ENCODE assay signal across 25 mouse cellular contexts in the genomic region with DNA sequence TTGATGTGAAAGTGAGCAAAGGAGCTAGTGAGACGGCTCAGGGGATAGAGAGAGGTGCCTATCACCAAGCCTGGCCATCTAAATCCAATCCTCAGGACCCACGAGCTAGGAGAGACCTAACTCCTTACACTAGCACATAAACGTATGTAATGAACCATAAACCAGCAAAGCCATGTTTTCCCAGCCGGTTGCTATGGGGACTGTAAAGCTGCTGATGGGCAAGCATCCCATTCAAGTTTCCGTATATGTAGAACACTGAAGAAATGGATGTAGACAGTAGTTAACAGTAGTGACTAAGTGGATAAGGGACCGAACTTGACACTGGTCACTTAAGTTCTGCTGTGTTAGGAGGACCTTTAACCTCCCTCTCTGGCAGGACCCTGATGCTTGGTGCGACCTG. TPM values are rescaled to one million over a fixed set of nuclear protein-coding genes. Genes with fewer than 3 reads are reported as not detected.
DNase-seq lines count a peak whose midpoint lies in the region; ATAC-seq and TF ChIP-seq lines count a peak whose summit lies in the region.
"Had no signal": no experiment of that assay in that cellular context is flagged by ENCODE, and none has a peak within 500 bp of the region (broad histone marks: within the 10 kb centered on the region; RNA-seq: fewer than 3 reads in every experiment).

No protein-coding gene starts in this region.

- no peak for ATAC-seq in CD4-positive, CD25-positive, alpha-beta regulatory T cell, adult 4 months
- ATAC-seq: forebrain, embryonic 16.5 days; hindbrain, embryonic 16.5 days had no signal

- H3K36me3 ChIP-seq in ES-E14 (ENCODE audit: control insufficient read depth, insufficient read depth, low read length, poor library complexity, severe bottlenecking) = peaks cover 91% of the 10 kb centered on the region

- no peak overlapping the region for H3K9ac ChIP-seq in ES-E14 (ENCODE audit: insufficient read depth, low read depth, low read length, poor library complexity, severe bottlenecking)
- H3K9ac ChIP-seq: embryonic facial prominence, embryonic 12.5 days; forebrain, embryonic 12.5 days; heart, embryonic 12.5 days; hindbrain, embryonic 12.5 days had no signal

- H3K27ac ChIP-seq in ES-E14 (ENCODE audit: insufficient read depth, low read depth, low read length, poor library complexity, severe bottlenecking) = peak overlapping the region; percentile 87
- H3K27ac ChIP-seq: embryonic facial prominence, embryonic 12.5 days; forebrain, embryonic 12.5 days; hindbrain, embryonic 12.5 days had no signal

- in situ Hi-C loops in ES-E14 (cut with MboI; ENCODE audit: low sequenced_read_pairs in 2 of 2, unreplicated experiment in 2 of 2) = no loop called here

- peak; percentile 46 to 56 for DNase-seq in left cerebral cortex, postnatal 14 days (ENCODE audit: low spot score in 2 of 2)
- DNase-seq in left cerebral cortex, postnatal 4 days = no peak
- peak; percentile 63 to 72 for DNase-seq in right cerebral cortex, postnatal 10 days (ENCODE audit: low spot score in 2 of 2)
- no peak for DNase-seq in right cerebral cortex, adult 18-20 months
- no peak for DNase-seq in ES-E14 (ENCODE audit: low read depth, low spot score)
- DNase-seq in right cerebral cortex, postnatal 4 days = peak; percentile 23
- DNase-seq: adrenal gland, adult 2 months; adrenal gland, postnatal 25 days; cerebellum, adult 11-12 months; cerebellum, adult 9-10 months; cerebellum, postnatal 25 days; gastrocnemius, postnatal 14 days; heart, postnatal 36 days had no signal

- H3K4me1 ChIP-seq in ES-E14 (ENCODE audit: control insufficient read depth in 2 of 2, insufficient read depth in 2 of 2, low read length in 2 of 2, poor library complexity in 1 of 2) = peaks cover 2 to 31% of the 10 kb centered on the region in 2 experiments
- H3K4me1 ChIP-seq: embryonic facial prominence, embryonic 12.5 days; forebrain, embryonic 12.5 days; hindbrain, embryonic 12.5 days had no signal

- intact Hi-C loops in left cerebral cortex, postnatal 14 days (cut with DNase I) = no loop called here
- intact Hi-C loops in left cerebral cortex, postnatal 4 days (cut with DNase I) = no loop called here

- H3K9me3 ChIP-seq in ES-E14 (ENCODE audit: control insufficient read depth, insufficient read depth, low read depth, low read length) = no peaks in the 10 kb centered on the region
- H3K9me3 ChIP-seq: embryonic facial prominence, embryonic 12.5 days; forebrain, embryonic 12.5 days; heart, embryonic 12.5 days; hindbrain, embryonic 12.5 days had no signal

- no peak overlapping the region for H3K4me3 ChIP-seq in ES-E14 (ENCODE audit: insufficient read depth in 1 of 2, low read depth in 1 of 2, low read length in 2 of 2, poor library complexity in 1 of 2, severe bottlenecking in 1 of 2)
- H3K4me3 ChIP-seq: embryonic facial prominence, embryonic 12.5 days; forebrain, embryonic 12.5 days; heart, embryonic 12.5 days; hindbrain, embryonic 12.5 days had no signal

TF ChIP-seq in ES-E14, 5 proteins besides CTCF, POLR2A, EP300 and RAD21:
- TF ChIP-seq ZC3H11A (IDR thresholded peaks at IDR 0.05; ENCODE audit: borderline replicate concordance, low read depth, low read length) (no peak), ZNF384 (IDR thresholded peaks at IDR 0.05; ENCODE audit: low read depth, low read length) (no peak), HCFC1 (IDR thresholded peaks at IDR 0.05; ENCODE audit: borderline replicate concordance, insufficient read depth, low read length) (no peak), CHD2 (IDR thresholded peaks at IDR 0.05; ENCODE audit: low read depth, low read length) (no peak), MAFK (IDR thresholded peaks at IDR 0.05; ENCODE audit: insufficient read depth, low read depth, low read length) (no peak)
TF ChIP-seq in ES-E14: peak in this region for 0.

RNA-seq across cellular contexts. Expression of a gene that starts 13.6 kb away (rescaled TPM):
- not detected for total RNA-seq in left cerebral cortex, postnatal 14 days (2021)
- total RNA-seq in left cerebral cortex, postnatal 4 days (2021) = not detected
- total RNA-seq in ES-E14 (2012; rRNA removed) = 25.7 and 30.8 TPM in 2 replicates
- not detected for polyA plus RNA-seq in CD4-positive, CD25-positive, alpha-beta regulatory T cell, adult 4 months (2017; shearing (Covaris generic))
- total RNA-seq: adrenal gland, adult 2 months; adrenal gland, postnatal 25 days; gastrocnemius, adult 18-20 months; gastrocnemius, postnatal 14 days; heart, adult 8-10 months; heart, postnatal 36 days had no signal
- polyA plus RNA-seq: adrenal gland, adult 2 months; cortical plate, adult 2 months; embryonic facial prominence, embryonic 12.5 days; forebrain, embryonic 12.5 days; forebrain, embryonic 16.5 days; heart, embryonic 12.5 days; heart, embryonic 16.5 days; hindbrain, embryonic 12.5 days; hindbrain, embryonic 16.5 days; intestine, embryonic 14.5 days had no signal

RNA-seq across cellular contexts. Expression of a gene that starts 19.5 kb away (rescaled TPM):
- 1 to 10 TPM; 2.0 to 2.4 TPM for total RNA-seq in left cerebral cortex, postnatal 14 days (2021)
- 1 to 10 TPM; 4.3 to 5.7 TPM for total RNA-seq in left cerebral cortex, postnatal 4 days (2021)
- total RNA-seq in ES-E14 (2012; rRNA removed) = 281 and 391 TPM in 2 replicates
- polyA plus RNA-seq in CD4-positive, CD25-positive, alpha-beta regulatory T cell, adult 4 months (2017; shearing (Covaris generic)) = 1 to 10 TPM; 3.4 to 4.4 TPM

RNA-seq across cellular contexts. Expression of a gene that starts 56.9 kb away (rescaled TPM):
- 10 to 100 TPM; 29.8 to 30.6 TPM for total RNA-seq in left cerebral cortex, postnatal 14 days (2021)
- 10 to 100 TPM; 23.6 to 26.2 TPM for total RNA-seq in left cerebral cortex, postnatal 4 days (2021)
- 15.5 and 17.2 TPM in 2 replicates for total RNA-seq in ES-E14 (2012; rRNA removed)
- 10 to 100 TPM; 63.3 to 68.6 TPM for polyA plus RNA-seq in CD4-positive, CD25-positive, alpha-beta regulatory T cell, adult 4 months (2017; shearing (Covaris generic))

Comparison
In these comparisons a context has a peak if more than half of its experiments do, and no peak if none do; other contexts are left out.
1. DNase-seq: peak in left cerebral cortex, postnatal 14 days (2 of 2), right cerebral cortex, postnatal 10 days (2 of 2) and right cerebral cortex, postnatal 4 days (single experiment); none in left cerebral cortex, postnatal 4 days (single experiment), right cerebral cortex, adult 18-20 months (single experiment) and ES-E14 (single experiment).
2. RNA of a gene that starts 13.6 kb away (total RNA-seq): 25.7 to 30.8 TPM in ES-E14; not detected in left cerebral cortex, postnatal 14 days and not detected in left cerebral cortex, postnatal 4 days; every median in the first group is over 10 times any median in the second.
3. RNA of a gene that starts 19.5 kb away (total RNA-seq): 281 to 391 TPM in ES-E14; 4.3 to 5.7 TPM in left cerebral cortex, postnatal 4 days and 2.0 to 2.4 TPM in left cerebral cortex, postnatal 14 days; every median in the first group is over 10 times any median in the second.